Mouse (Mus musculus) thymus, postnatal 4 days (tissue): ENCODE measurements around the gene Mical3.

Experiments
- DNase-seq: peaks from one replicate; pipeline ENCODE4 v3.0.0; 2021

Mical3 gene

DNA sequence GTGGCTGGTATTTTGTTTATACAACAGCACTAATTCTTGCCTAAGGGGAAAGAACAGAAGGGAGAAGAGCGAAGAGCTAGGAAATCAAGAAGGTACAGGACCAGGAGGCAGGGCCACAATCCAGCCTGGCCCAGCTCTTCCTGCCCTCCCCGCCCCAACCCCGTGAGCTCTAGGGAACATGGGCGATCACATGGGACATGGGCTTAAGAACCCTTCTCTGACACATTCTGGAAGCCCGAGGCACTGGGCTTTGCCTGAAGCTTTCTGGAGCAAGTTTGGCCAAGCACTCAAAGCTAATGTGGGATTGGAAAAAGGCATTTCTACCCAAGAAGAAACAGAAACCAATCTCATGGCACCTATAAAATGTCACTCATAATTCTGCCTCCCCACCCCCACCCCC, 131.7 kb downstream of the Mical3 start:
- DNase-seq = no peak

DNA sequence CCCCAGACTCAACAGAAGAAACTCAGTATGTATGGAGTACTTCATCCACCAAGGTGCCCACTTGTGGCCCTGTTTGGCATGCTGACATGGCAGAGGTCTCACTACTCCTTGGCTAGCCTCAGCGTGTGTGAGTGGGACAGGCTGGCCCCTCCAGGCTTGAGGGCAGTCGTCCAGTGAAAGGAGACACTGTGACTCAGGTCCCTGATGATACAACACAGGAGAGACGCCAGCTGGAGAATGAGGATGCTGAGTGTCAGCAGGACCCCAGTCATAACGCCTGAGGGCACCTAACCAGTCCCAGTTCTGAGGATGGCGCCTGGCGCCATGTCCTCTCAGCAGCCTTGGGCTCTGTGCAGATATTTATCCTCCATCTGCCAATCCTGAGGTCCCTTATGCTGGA, 134.2 kb downstream of the Mical3 start:
- no peak for DNase-seq

DNA sequence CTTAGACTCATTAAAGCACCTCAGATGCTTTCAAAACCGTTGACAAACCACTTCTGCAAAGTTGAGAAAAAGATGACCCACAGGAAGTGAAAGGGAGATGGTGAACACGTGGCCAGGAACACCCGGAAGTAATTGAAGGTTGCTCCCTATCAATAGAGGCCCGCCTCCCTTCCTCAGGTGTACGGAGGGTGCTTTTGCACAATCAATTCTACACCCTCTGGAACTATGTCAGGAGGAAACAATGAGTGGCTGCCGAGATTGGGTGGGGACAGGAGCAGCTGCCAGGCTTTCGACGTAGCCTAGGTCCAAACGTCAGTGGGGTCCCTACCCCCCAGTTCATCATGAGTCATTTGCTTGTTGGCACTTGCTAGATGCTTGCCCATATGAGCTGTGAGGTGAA, 135.3 kb downstream of the Mical3 start:
- no peak for DNase-seq

DNA sequence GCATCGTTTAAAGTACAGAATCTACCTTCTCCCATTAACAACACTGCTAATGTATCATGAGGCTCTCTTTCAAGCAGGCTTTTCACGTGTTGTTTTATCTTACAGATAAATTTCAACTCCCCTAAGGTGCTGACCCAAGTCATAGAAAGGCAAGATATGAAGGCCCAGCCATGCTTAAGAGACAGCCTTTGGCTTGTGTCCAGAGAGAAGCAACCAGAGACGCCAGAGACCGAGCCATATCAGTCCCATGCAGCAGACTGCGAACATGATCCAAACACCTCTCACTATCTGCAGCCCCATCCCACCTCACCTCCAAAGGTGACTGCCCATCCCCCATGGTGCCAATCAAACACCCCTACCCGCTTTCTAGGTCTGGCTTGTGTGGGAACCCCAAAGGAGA, 138.9 kb downstream of the Mical3 start:
- DNase-seq = no peak

DNA sequence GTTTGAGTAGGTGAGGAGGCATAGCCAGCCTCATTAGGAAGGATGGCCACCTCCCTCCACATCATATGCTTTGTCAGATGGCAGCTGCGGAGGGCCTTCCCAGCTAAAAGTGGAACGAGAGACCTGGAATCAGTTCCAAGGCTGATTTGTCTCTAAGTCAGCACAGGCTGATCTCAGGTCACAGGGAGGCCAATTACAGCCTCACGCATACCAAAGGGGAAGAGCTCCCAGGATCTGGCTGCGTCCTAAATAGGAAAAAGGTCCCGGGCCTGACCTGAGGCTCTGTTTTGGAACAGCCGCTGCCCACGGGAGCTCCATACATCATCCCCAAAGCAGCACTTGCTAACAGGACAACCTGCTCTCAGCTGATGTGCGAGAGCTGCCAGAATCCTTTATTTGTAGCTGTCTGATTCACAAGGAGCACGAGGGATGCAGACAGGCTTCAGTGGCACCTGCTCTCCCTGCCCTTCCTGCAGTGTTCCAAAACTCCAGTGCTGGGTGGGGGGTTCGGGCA, 143.2 kb downstream of the Mical3 start:
- DNase-seq = no peak

DNA sequence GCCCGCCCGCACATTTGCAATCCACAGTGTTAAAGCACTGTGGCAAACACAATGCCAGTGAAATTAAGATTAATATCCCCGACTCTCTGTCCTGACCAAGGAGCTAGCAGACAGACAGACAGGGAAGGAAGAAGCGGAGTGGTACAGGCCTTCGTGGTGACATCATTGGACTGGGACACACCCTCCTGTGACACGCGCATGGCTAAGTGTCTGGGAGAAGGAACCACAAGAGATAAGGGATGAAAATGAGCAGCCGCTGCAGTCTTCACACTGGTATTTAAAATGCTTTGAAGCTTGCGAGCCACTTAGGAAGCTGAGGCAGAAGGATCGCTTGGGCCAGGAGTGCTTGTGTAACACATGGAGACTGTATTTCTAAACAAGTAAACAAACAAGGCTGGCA, 143.6 kb downstream of the Mical3 start:
- no peak for DNase-seq

DNA sequence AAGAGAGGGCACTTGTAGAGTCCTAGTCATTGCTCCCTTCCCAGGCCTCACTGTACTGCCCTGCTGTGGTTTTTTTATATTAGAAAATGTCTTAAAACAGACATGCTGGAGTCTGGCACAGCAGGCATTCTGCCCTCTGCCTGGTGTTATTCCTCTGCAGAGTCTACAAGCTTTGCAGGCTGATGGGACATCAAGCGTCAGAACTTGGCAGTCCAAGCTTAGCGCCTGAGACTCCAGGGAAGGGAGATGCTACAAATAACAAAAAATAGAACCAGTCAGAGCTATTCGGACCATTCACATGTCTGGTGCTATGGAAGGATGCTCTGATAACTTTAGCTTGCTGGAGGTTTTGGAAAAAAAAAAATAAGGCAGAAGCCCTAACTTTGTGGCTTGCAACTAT, 144.6 kb downstream of the Mical3 start:
- no peak for DNase-seq

DNA sequence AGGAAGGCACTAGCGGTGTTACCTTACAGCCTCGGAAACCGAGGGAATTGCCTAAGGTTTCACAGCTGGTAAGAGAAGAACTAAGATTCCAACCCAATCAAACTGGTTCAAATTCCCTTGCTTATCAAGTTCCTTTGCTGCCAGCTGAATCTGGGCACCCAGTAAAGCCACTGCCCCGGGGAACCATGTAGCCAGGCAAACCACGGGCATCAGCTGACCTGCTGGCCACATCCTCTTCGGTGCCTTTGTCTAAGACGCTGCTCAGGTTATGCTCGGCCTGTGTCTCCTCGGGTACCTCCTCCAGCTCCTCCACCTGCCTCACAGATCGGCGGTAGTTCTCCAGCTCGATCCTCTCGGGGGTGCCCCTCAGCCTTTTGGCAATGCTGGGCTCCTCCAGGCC, 148.5 kb downstream of the Mical3 start:
- DNase-seq = no peak

DNA sequence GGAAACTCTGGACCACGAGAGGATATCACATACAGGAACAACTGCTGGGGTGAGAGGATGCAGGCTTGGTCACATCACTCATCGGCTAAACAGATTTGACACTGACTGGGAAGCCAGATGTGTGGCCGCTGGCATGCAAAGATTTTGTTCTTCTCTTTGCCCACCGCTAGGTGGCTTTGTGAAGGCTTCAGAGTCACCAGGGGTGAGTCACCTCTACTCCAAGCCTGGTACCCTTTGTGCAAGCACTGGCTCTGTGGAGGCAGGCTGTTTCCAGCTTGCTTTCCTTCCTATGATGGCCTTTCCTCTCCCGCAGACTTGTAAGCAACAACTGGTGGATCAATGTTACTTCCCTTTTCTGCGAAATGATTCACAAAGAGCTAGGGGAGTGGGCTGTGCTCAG, 149.3 kb downstream of the Mical3 start:
- peak; percentile 61 for DNase-seq

DNA sequence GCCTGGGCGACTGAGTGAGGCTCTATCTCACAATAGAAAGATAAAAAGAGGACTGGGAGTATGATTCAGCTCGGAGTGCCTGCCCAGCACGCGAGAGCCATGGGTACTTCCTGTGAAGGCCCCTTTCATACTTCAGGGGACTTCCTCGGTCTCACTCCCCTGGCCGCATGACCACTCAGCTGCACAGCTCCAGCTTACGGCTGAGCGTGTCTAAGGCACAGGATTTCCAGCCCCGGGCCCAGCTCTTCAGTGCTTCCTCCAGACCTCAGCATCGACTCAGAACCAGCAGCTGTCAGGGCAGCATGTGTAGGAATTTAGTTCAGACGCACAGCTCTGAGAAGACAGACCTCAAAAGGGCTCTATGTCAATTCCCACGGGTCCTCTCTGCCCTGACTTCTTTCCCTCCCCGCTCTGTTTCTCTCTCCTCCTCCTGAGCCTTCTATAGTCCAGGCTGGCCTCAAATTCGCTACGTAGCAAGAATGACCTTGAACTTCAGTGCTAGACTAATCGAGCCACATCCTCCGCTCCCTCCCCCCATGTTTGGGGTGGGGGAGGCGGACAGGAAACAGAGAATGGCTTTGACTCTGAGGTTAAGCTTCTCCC, 152.7 kb downstream of the Mical3 start:
- peak; percentile 55 for DNase-seq

DNA sequence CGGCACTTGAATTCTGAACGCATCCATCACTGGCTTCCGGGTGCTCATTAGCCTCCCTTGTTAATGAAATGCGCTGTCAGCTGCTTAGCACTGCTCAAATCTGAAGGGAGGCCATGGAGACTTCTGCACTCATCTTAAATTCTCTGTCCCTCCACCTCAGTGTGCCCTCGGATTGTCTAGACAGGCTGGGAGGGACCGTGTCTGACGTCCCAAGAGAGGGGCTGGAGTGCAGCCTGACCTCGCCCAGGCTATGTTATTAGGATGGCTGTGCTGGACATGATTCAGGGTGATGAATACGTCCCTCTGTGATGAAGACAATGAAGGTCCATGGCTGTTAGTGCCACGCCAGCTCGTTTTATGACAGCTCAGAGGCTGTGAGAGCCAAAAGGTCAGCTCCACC, 153.8 kb downstream of the Mical3 start:
- DNase-seq = no peak

DNA sequence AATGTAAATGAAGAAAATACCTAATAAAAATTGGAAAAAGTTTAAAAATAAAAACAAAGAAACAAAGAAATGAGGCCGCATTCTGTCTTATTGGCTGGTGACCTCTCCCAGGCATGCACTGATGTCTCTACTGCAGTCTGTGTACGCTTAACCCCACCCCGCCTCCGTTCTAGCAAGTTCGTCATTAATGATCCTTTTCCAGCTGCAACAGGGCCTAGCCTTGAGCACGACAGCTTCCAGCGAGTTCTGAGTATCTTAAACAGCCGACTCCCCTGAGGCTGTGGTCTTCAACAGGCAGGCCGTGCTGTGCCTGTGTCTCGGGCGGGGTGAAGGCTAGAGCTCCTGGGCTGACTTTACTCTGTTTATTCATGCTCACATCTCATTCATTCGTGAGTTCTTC, 154.7 kb downstream of the Mical3 start:
- DNase-seq = no peak

DNA sequence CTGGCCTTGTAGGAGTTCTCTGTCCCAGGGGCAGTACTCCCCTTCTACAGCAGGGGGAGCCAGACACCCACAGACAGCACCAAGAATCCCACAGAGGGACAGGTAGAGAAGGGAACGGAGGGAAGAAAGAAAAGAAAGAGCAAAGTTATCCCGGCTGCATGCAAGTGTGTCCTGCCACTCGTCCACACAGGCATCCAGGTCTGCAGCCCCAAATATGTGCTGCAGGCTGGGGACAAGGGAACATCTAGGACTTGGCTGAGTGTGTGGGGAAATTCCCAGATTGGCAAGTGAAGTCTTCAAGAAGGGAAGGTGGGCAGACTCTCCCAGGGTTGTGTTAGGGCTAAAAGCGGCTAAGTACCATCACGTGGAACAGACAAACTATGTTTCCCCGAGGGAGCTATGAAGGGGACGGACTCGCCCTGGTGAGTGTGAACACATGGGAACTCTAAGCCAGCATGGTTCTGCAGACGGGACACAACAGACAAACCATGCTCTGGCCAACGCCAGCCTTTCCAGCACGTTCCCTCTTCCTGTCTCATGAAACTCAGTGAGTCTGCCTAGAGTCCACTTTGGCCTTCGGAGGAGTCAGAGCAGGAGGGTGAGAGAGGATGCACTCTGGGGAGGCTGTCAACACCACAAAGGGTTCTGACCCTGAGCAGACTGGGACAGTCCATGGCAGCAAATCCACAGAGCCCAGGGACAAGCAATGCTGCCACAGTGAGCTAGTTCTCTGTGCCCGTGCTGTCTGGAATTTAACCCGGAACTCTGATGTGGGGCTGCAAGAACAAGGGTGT, 158.8 kb downstream of the Mical3 start:
- DNase-seq = peak; percentile 89

DNA sequence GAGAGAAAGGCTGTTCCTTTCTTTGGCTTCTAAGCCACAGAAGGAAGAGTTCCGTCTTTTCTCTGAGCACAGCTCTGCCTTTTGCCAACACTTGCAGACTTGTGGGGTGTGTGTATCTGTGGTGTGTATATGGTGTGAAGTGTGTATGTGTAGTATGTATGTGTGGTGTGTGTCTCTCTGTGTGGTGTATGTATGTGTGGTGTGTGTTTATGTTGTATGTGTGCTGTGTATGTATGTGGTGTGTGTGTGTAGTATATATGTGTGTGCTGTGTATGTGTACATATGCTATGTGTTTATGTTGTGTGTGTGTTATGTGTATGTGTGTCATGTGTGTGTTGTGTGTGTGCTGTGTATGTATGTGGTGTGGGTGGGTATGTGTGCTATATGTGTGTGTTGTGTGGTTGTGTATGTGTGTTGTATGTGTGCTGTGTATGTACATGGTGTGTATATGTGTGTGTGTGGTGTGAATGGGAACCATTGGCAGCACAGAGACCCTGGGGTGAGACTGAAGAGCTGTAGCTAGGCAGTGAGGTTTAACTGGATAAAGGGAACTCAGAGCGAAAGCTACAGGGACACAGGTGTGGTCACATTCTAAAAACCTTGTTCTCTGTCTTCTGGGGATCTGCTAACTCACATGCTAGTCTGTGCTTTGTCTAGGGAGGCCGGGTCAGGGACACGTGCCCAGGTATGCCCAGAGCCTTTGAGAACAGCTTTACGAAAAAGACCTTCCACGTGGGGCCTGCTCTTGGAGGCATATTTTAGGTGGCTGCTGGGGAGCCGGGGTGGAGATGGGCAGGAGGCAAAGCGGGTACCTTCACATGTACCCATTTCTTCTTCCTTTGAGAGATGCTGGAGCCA, 159.6 kb downstream of the Mical3 start:
- DNase-seq = no peak

DNA sequence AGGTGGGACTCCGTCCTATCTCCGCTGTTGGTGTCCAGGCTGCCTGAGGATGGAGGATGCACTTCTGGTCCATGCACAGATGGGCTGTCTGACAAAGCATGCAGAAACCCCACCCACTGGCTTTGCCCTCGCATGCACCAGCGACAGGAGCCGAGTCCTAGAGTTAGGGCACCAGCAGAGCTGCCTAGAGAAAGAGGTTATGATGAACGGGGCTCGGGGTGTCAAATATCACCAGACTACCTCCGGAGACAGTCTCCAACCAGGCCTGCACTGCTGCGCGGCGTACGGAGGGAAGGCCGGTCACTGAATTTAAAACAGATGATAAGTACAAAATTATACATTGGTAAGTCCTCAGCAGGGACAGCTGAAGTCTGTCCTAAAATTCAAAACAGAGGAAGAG, 165.0 kb downstream of the Mical3 start:
- DNase-seq = no peak

DNA sequence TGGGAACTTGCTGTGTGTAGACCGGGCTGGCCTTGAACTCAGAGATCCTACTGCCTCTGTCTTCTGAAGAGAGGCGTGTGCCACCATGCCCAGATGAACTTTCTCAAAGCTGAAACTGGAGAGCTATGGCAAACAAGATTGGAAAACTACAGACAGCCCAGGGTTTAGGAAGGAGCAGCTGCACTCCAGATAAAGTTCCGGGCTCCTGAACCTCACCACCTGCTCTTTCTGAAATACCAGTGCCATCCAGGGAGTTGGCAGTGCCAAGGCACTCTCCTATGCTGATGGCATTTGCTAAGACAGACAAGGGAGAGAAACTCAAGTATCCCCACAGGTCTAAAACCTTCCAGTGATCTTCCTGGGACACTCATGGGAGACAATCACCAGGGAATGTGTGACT, 166.6 kb downstream of the Mical3 start:
- no peak for DNase-seq

DNA sequence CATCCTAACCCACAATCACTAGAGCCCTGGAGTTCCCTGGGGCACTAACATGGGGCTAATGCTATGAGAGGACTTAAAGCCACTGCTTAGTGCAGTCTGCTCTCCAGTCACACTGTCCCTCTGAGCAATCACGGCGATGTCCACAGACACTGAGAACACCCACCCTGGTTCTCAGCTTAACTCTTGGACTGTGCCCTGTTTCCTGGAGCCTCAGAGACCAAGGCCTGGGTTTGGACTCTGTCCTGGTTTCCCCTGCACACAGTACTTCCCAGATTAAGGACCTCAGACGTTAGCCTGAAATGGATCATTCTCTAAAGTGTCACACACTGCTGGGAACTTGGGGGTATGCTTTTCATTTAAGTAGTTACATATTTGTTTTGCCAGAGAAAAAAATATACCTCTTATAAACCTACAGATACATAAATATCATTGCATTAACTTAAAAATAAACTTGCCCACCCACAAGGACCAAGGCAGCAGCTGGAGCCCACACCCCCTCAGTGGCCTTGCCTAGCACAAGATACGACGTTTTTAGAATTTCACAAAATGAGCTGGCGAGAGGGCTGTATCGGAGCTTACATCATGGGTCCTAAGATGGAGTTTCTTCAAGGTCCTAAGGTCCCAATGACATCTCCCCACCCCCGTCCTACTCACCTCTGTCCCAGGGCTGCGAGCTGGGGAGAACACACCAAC, 170.3 kb downstream of the Mical3 start:
- no peak for DNase-seq

DNA sequence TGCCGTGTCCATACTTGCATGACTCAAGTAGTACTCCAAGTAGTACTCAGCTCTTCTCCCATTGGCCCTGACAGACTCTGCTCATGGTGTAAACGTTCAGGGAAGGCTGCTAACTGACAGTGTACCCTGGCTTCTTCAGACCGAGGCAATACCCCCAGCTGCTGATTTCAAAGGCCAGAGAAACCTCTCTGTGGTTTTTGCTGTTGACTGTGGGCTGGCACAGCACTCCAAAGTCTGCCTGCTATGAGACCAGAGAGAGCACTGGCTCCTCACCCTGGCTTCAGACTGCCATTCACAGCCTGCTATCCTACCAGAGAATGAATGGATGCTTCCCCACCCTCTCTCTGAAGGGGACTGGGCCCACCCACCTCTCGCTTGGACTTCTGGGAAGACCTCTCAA, 173.5 kb downstream of the Mical3 start:
- peak; percentile 66 for DNase-seq

DNA sequence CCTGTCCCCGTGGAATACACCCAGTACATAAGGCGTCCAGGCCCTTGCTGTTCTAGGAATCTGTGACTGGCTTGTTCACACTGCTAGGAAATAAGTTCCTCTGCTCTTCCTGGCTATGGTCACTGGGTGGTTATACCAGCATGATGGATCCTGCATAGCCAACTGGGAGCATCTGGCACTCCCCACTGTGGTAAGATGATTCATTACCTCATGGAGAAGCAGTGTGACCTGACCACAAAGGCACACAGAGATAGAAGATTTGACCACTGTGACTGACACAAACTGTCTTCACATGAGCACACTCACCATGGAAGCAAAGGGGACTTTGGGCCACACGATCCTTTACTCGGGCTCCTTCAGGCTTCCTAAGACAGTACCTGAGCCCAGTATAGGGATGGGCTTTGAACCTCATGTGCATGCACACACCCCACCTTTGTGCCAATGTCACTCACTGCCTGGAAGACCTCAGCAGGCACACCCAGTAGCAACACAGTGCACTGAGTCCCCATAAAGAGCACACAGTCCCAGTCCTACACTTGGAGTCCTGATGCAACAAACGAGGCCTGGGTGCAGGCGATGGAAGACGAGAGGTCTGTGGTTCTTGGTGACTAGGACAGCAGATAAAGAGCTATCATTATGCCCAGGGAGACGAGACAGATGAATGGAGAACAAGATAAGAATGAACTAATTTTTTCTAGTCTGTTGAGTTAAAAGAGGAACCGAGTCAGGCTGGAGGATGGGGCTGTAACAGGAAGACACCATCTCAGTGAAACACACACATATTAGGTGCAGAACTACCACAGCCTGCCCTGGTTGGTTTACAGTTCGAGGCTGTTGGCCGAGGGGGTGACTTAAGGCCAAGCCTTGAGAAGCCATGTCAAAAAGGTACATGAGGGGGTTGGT, 174.3 kb downstream of the Mical3 start:
- peak; percentile 44 for DNase-seq

DNA sequence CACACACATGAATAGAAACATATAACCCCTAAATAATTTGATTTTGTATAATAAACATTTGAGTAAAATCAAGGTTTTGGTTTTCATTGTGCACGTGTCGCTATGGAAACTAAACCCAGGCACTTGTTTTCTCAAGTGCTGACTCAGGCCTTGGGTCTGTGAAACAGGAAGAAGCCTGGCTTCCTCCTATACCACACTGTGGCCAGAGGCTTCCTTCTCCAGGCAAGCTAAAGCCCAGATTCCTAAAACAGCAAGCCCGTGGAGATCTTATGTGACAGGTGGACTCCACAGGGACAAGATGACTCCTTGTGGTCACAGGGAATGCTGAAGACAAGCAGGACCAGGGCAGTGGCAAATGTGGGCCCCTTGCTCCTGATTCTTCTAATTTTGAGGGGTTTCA, 175.6 kb downstream of the Mical3 start:
- peak; percentile 46 for DNase-seq

DNA sequence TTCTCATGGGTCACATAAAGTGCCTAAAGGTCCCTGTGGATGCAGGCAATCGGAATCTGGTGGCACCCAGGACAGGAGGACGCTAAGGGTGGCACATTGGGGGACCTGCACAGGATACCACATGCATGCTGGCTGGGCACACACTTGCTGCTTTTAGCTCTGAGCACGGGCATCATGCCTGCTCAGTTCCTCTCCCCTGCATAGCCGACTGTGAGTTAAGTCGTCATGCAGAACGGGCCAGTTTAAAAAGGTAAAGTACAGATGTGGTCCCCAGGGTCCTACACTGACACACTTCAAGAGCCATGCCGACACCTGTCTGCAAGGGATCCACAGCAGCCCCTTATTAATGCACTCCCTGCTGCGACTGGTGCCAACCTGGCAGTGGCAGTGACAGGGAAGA, 176.6 kb downstream of the Mical3 start:
- DNase-seq = no peak

DNA sequence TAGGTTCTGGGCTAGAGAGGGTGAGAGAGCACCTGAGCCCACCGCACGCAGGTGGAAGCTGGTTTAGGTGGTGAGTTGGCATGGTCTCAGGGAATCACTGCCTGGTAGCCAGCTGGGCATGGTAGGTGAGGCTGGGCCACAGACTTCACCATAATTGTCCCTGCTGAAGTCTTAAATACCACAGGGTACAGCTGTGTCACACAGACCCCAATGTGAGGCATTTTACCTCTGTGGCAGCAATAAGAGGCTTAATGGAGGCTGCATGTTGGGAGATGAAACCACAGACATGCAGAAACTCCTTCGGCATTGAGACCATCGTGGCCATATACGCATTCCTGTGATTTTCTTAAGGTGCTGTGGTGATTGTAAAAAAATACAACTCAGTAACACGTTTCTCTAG, 178.3 kb downstream of the Mical3 start:
- no peak for DNase-seq
